Mouse (Mus musculus): ENCODE results near the gene Msmb.

GRCm38 (mm10) chr14:32163203-32163888 lies 21.5 kb downstream of the Msmb start:
- TF ChIP-seq CTCF (IDR thresholded peaks at IDR 0.05; ENCODE audit: borderline replicate concordance, extremely low read depth, insufficient read depth, insufficient read length) (no peak), POLR2A (IDR thresholded peaks at IDR 0.05; ENCODE audit: borderline replicate concordance, extremely low read depth, insufficient read depth, insufficient read length, poor library complexity, severe bottlenecking) (no peak)
